Mouse (Mus musculus) Muller cell, postnatal 12 days (primary cell): ENCODE measurements at regions not wholly inside any gene's neighbourhood (a gene's known extent, or its start where the extent isn't known, plus 50 kb on each side); places are given as distances from the start of the nearest gene placed in this dataset.

ENCODE experiments used
- DNase-seq: peaks from one replicate; pipeline ENCODE4 v3.0.0-alpha.2; 2015; ENCODE audit errors: inconsistent ontology term

- DNase-seq: peak; percentile 51
Observed at GRCm38 (mm10) chrX:145758406-145758805, 253.4 kb upstream of the Amot start.

DNA sequence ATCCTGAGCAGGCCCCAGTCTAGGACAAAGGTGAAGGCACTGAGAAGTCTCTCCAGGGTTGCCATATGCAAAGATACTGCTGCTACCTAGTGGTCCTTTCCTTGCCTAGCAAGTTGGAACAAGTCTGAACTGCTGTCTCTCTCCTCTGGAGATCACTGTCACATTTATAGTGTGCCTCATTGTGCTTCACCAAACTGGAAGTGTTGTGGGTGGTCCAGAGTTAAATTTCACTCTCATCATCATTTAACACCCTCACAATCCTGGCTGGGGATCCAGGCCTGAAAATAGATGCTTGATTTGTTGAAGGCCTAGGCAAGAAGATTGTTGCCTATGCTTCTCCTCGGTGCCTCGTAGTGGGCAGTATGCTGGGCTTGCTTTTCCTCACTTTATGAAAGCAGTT lies 248.4 kb upstream of the Amot start:
- no peak for DNase-seq
